Mouse (Mus musculus) frontal cortex, postnatal 10 days (tissue): ENCODE measurements at regions not wholly inside any gene's neighbourhood (a gene's known extent, or its start where the extent isn't known, plus 50 kb on each side); places are given as distances from the start of the nearest gene placed in this dataset.
"Not testable (repeated sequence)": the region's sequence is repeated elsewhere in the genome, so short reads cannot be mapped to it uniquely, and the experiment has no call there.

ENCODE experiments used
- DNase-seq, 2 experiments: peaks; one replicate each; pipeline ENCODE4 v3.0.0; 2022; ENCODE audit warnings: low spot score in 2 of 2, mixed read lengths in 1 of 2

DNA sequence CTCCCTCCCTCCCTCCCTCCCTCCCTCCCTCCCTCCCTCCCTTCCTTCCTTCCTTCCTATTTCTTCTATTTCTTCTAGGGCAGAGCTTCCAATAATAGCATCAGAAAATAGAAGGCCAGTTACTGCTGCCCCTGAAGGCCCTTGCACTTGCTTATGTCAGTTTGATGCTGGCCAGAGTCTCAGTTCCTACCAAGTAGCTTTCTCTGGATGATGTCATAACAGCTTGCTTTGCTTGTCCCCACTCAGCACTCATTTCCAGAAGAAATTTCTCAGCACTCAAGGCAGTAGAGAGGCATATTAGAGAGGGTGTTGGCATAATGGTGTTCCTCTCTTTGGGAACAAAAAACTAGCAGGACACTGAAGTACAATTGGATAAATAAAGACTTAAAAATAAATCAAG, 811.6 kb upstream of the 4930444P10Rik start:
- DNase-seq, result no peak

DNA sequence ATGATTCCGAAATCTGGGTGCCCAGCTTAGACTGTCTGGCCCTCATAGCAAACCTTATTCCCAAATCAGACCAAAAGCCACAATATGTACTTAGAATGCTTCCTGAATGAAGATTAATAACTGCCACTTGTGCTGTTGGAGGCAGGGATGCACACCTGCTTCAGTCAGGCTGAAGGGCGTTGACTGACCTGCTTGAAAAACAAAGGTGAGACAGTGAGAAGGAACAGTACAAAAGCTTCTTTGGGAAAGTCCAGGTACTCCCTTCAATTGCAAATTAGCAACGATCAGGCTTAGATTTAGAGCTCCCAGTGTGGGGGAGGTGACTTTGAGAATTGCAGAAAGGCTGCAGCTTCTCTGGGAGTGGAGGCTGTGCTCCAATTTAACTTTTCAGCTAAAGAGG, 775.3 kb upstream of the 4930444P10Rik start:
- not testable (repeated sequence) for DNase-seq

DNA sequence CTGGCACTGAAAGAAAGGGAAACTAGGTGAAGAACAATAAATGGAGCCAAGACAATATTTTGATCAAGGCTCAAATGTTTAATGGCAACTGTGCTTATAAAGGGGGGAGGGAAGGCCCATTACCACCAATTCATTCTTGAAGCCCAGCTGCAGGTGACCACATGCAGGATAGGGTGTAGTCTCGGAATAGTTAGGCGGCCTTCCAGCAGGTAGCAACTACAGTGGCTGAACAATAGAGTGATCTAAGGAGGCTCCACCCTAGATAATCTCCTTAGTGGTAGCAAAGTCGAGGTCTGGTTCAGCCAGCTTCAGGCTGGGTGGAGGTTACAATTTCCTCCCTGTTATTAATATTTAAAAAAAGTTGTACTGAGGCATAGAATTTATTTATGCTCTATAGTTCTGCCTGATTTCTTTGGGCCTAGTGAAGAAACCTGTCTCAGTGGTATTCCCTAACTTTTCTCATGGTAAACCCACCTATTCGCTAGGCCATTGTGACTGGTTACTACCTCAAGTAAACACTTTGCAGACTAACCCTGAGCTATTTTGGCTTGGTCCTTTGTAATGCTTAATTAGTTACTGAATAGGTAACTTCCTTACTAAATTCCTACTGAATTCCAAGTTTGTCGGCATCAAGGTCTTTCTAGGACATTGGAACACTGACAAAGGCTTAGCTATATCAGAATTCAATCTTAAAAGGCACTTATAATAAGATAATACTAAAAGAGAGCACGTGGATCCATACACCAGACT, 774.1 kb upstream of the 4930444P10Rik start:
- not testable (repeated sequence) for DNase-seq

DNA sequence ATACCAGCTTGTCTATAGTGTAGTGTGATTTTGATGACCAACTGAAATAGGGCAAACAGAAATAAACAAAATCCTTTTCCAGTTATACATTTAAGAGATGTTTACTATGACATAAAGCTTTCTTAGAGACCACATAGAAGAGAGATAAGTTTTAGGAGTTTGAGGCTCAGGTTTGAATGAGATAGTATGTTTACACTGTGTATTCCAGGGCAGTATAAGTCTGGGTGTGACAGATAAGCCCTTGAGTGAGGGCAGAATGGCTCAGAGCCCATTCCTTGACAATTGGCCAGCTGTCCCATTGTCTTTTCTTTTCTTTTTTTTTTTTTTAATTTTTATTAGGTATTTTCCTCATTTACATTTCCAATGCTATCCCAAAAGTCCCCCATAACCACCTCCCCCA, 744.0 kb upstream of the 4930444P10Rik start:
- no peak for DNase-seq

DNA sequence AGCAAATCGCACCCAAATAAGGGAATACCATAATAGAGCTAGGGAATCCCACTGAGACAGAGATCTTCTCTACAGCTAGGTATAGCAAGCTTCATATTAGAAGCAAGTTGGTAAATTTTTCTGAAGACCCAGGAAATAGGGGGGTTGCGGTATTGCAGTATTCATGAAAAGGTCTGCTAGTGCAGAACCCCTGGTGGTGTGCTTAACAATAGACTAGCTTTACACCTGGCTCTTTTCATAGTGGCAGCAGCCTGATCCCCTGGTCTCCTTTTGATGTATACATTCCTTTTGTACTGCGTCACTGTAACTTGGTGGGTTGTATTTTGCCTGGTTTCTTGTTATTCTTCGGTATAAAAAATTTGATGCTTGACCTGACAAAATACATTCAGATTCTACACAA, 731.6 kb upstream of the 4930444P10Rik start:
- DNase-seq, result not testable (repeated sequence)

DNA sequence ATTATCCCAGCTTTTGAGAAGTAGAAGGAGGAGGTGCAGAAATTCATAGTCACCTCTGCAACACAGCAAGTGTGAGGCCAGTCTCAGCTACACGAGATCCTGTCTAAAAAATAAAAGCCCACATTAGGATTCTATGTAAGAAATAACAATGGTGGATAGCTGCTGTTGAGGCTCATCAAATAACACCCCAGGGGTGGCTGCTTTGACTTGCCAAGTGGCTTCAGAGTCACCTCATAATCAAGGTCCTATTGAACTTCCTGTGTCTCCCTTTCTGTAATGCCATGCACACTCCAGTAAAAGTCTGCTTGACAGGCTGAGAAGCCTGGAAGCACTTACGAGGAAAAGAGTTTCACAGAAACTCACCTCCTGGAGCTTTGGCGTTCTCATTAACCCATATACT, 730.9 kb upstream of the 4930444P10Rik start:
- DNase-seq, result no peak

DNA sequence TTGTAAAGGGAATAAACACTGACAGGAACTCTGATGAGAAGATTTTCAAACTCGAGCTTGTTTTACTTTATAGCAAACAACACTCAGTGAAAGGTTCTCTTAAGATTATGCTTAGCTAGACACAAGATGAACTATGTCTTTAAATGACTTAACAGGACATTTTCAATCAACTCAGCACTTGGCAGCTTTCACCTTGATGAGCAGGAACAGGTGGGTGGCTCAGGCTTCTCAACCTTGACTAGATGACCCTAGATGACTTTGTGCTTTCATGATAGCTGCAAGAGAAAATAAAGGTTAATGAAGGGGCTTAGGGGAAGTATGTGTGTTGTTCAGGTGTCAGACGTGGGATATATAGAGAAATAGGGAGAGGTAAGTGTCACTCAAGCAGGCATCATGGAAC, 728.1 kb upstream of the 4930444P10Rik start:
- DNase-seq, result no peak

DNA sequence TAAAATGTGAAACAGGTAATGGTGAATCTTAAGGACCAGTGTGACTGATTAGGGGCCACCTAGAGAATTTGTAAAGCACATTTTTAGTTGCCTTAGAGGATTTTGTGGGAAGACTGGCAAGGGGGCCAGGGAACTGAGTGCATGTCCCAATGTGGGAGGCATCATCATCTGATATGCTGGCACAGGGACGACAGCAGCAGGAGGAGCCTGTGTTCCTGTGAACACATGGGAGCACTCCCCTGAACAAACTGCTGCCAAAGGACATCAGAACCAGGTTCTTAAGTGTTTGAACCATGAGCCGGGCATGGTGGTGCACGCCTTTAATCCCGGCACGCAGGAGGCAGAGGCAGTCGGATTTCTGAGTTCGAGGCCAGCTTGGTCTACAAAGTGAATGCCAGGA, 723.4 kb upstream of the 4930444P10Rik start:
- DNase-seq, result no peak

DNA sequence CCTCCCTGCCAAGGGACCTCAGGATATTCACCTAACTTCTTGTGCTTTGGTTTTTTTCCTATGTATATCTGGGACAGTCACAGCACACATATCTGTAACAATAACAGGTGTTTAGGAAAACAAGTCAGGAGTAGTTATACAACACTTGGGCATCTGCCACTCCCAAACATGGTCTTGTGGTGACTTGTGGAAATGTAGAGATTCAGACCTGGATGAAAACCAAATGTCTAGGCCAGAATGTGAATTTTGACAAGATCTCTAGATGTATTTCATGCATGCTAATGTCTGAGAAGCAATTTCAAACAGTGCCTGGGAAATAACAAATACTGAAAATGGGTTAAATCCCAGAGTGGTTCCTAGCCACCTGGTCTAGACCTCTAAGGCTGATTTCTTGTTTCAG, 722.6 kb upstream of the 4930444P10Rik start:
- DNase-seq, result no peak

DNA sequence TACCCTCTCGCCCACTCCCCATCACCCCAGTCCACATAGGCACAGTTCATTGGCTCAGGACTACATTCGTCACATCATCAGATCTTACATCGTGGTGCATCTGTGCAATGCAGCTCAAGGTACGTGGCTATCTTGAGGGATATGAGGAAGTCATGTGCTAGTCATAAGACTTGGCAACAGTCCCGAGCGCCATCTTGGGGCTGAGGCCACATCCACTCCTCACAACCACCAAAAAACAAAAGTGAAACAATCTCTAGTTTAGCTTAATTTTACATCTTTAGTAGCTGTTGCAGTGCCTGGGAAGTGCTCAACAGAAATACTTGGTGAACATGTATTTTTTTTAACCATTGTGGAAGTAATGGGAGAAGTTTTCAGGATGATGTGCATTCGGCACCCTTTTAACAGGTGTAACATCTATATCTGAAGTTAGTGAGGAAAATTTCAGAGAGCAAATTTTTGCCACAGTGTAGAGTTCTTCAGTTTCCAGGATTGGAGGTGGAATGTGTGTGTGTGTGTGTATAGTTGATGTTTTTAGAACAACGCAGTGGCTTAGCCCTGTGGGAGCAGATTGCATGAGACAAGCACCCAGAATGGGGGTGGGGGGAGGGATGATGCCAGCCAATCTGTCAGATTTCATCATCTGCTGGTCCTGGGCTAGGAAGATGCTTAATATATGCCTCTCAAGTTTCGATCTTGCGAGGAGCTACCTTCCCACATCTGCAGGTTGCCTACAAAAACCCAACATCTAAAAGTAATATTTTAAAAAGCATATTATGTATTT, 716.4 kb upstream of the 4930444P10Rik start:
- DNase-seq, result no peak

DNA sequence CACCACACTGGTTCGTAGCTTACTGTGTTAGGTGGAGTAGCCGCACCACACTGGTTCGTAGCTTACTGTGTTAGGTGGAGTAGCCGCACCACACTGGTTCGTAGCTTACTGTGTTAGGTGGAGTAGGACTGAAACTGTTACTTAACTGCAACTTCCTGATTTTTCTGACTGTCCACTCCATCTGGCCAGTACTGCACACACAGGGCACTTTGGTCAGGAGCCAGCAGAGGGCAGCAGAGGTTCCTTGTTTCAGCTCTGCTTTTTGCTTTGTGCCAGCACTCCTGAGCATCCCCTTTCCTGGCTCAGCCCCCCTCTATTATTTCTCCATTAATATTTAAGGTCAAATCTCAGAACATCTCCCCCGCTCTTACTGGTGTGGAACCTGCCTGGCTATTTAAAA, 705.2 kb upstream of the 4930444P10Rik start:
- peak; percentile 48 to 71 for DNase-seq

DNA sequence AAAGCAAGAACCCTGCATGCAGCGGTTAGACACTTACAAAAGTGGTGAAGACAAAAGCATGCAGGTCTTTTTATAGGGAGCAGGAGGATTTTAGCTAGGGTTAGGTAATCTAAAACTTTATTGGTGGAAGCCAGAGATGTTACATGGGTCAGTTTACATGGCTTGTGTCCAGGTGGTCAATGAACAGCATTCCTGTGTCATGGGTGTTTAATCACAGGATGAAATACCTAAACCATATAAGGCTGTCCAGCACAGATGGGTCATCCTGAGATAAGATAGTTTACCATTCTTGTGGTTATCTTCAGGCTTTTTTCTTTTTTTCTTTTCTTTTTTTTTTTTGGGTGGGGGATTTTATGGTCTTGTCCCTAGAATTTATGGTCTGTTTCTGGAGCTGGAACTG, 703.3 kb upstream of the 4930444P10Rik start:
- DNase-seq, result no peak

DNA sequence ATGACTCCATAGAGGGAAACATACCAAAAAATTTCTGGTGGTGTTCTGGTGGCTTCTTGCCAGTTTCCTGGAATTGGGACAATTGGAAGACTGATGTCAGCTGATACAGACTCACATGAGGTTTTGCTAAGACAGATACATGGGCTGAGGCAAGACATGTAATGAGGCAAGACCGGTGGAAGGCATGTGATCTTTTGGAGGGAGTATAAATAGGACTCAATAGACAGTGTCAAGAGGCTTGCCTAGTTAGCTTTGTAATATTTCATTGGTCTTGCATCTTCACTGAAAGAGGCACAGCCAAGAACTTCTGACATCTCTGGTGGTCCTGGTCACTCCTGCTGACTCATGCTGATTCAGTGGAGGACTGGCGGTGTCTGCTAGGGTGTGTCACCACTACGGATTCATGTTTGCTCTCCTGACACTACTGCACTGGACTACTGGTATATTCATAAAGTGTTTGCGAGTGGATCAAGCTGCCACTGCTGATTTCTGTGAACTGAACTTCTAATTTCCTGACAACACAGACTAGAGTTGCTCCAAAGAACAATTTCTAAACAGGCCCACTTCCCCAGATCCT, 697.7 kb upstream of the 4930444P10Rik start:
- DNase-seq, result no peak

DNA sequence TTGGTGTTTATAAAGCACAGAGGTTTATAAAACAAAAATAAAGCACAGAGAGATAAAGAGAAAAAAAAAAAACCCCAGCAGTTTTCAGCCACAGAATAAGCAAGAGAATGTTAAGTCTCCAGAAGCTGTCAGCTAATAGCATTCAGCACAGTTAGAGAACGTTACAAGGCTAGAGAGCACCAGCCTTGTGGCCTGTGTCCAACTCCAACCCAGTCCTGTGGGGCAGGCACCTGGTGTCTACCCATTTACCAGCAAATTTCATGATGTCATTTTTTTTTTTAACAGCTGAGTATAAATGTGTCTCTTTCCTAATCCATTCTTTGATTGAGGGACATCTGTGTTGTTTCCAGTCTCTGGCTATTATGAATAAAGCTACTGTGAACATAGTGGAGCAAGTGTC, 686.7 kb upstream of the 4930444P10Rik start:
- no peak for DNase-seq

DNA sequence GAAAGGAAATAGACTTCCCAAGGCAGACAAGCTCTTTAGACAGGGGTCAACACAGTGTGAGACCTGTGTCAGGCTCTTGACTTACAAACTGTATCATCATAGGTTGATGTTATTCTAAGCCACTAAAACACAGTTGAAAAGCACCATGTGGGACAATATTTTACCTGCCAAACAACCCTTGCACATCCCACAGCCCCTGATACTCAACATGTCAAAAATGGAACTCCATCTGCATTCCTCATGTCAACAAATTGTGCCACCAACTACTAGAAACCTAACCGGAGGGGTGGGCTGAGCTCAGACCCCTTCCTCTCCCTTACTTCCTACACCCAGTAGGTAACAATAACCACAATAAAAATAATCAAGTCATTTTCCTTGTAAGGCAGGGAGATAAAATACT, 667.8 kb upstream of the 4930444P10Rik start:
- DNase-seq, result no peak
